Comparison of ENCODE assay signal across 24 mouse cellular contexts in the genomic region with DNA sequence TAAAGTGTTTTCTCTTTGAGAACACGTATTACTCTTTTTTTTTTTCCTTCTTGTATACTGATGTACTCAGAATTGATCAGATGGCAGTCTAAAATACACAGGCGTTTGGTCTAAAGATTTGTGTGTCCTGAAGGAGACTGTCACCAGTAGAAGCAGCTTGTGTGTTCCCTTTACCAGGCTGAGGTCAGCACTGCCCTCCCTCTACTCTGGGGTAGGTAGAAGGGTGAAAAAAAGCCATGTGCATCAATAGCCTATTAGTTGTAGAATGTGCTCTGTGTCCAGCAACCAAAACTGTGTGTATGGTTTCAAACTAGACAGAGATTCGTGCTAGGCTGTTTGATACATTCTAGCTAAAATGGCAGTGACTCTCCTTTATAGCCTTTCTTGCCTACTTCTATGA.
DNase-seq lines count a peak whose midpoint lies in the region; ATAC-seq and TF ChIP-seq lines count a peak whose summit lies in the region.
"Had no signal": no experiment of that assay in that cellular context is flagged by ENCODE, and none has a peak within 500 bp of the region (broad histone marks: within the 10 kb centered on the region; RNA-seq: fewer than 3 reads in every experiment).

No protein-coding gene starts in this region.

- intact Hi-C loops in heart, postnatal 36 days (cut with DNase I): loop anchor here (5.0 kb wide), 1 partner anchor 73 kb away; no protein-coding TSS in a partner anchor

- peak overlapping the region; percentile 40; the same call in 1 of the 2 replicates for H3K27ac ChIP-seq in kidney, postnatal 0 days
- no peak overlapping the region for H3K27ac ChIP-seq in kidney, embryonic 14.5 days (ENCODE audit: low read depth, low read length)
- peak overlapping the region; percentile 93 to 98 for H3K27ac ChIP-seq in heart, embryonic 14.5 days (replicated peaks in 1 of 2; ENCODE audit: control insufficient read depth in 1 of 2, insufficient read depth in 1 of 2, low read depth in 2 of 2, low read length in 2 of 2)
- H3K27ac ChIP-seq: embryonic facial prominence, embryonic 10.5 days; embryonic facial prominence, embryonic 15.5 days; forebrain, embryonic 13.5 days; hindbrain, embryonic 15.5 days; liver, embryonic 14.5 days had no signal

- H3K36me3 ChIP-seq in kidney, postnatal 0 days (ENCODE audit: insufficient read depth, low read length): no peaks in the 10 kb centered on the region
- H3K36me3 ChIP-seq in kidney, embryonic 14.5 days (ENCODE audit: control insufficient read depth, insufficient read depth, low read length): no peaks in the 10 kb centered on the region
- H3K36me3 ChIP-seq in heart, embryonic 14.5 days (ENCODE audit: control insufficient read depth, insufficient read depth, low read length): peaks cover 4% of the 10 kb centered on the region; the same call in 1 of the 2 replicates
- H3K36me3 ChIP-seq: embryonic facial prominence, embryonic 10.5 days; embryonic facial prominence, embryonic 15.5 days; hindbrain, embryonic 15.5 days had no signal

- no peak overlapping the region for H3K9ac ChIP-seq in kidney, postnatal 0 days (ENCODE audit: low read depth, low read length)
- H3K9ac ChIP-seq in kidney, embryonic 14.5 days (ENCODE audit: low read depth, low read length): no peak overlapping the region
- H3K9ac ChIP-seq in heart, embryonic 14.5 days (ENCODE audit: low read length): peak overlapping the region; percentile 77
- H3K9ac ChIP-seq: embryonic facial prominence, embryonic 15.5 days; forebrain, embryonic 13.5 days; hindbrain, embryonic 15.5 days; liver, embryonic 14.5 days; lung, embryonic 14.5 days had no signal

- H3K9me3 ChIP-seq in kidney, postnatal 0 days (replicated peaks; ENCODE audit: low read length): no peaks in the 10 kb centered on the region
- no peaks in the 10 kb centered on the region for H3K9me3 ChIP-seq in kidney, embryonic 14.5 days (ENCODE audit: control insufficient read depth, low read length)
- no peaks in the 10 kb centered on the region for H3K9me3 ChIP-seq in heart, embryonic 14.5 days (ENCODE audit: control insufficient read depth, low read length)
- H3K9me3 ChIP-seq: embryonic facial prominence, embryonic 10.5 days; embryonic facial prominence, embryonic 15.5 days; forebrain, embryonic 13.5 days; hindbrain, embryonic 15.5 days had no signal

- no peak for TF ChIP-seq CTCF in kidney, postnatal 0 days (IDR thresholded peaks at IDR 0.05; ENCODE audit: low read depth)

- ATAC-seq in kidney, postnatal 0 days (replicated peaks; ENCODE audit: low FRiP score, low read depth): no peak
- ATAC-seq in kidney, embryonic 14.5 days (ENCODE audit: low FRiP score, low TSS enrichment): no peak
- ATAC-seq in heart, embryonic 14.5 days (ENCODE audit: insufficient number of reproducible peaks, insufficient read depth, low FRiP score, low read depth): 0 out of 2 replicates have a peak, but pooled peaks have one; percentile 35
- ATAC-seq: activated CD4-positive, CD25-positive, alpha-beta regulatory T cell, adult 4 months; forebrain, embryonic 13.5 days; inflammation-experienced regulatory T-cells, adult 6 months; midbrain, embryonic 16.5 days had no signal

- H3K4me1 ChIP-seq in kidney, postnatal 0 days (replicated peaks; ENCODE audit: insufficient read depth, low read length): 0 out of 2 replicates have a peak, but pooled peaks cover 4% of the 10 kb centered on the region
- H3K4me1 ChIP-seq in kidney, embryonic 14.5 days (ENCODE audit: control insufficient read depth, insufficient read depth, low read length): no peaks in the 10 kb centered on the region
- peaks cover 6 to 29% of the 10 kb centered on the region in 2 experiments for H3K4me1 ChIP-seq in heart, embryonic 14.5 days (ENCODE audit: control insufficient read depth in 2 of 2, insufficient read depth in 2 of 2, low read length in 2 of 2)
- H3K4me1 ChIP-seq: embryonic facial prominence, embryonic 15.5 days; forebrain, embryonic 13.5 days; hindbrain, embryonic 15.5 days had no signal

- H3K4me2 ChIP-seq in kidney, postnatal 0 days (ENCODE audit: low read length): peak overlapping the region; percentile 25; the same call in 1 of the 2 replicates
- no peak overlapping the region for H3K4me2 ChIP-seq in kidney, embryonic 14.5 days (replicated peaks; ENCODE audit: low read depth, low read length)
- peak overlapping the region; percentile 60 for H3K4me2 ChIP-seq in heart, embryonic 14.5 days (ENCODE audit: low read length)
- H3K4me2 ChIP-seq: embryonic facial prominence, embryonic 15.5 days; forebrain, embryonic 13.5 days; hindbrain, embryonic 15.5 days; lung, embryonic 14.5 days; midbrain, embryonic 11.5 days had no signal

- H3K4me3 ChIP-seq in kidney, postnatal 0 days (replicated peaks; ENCODE audit: low read depth, low read length): no peak overlapping the region
- H3K4me3 ChIP-seq in kidney, embryonic 14.5 days (ENCODE audit: low read length): no peak overlapping the region
- peak overlapping the region; percentile 52 to 55; a peak in 3 of 4 replicates for H3K4me3 ChIP-seq in heart, embryonic 14.5 days (ENCODE audit: control insufficient read depth in 1 of 2, insufficient read depth in 1 of 2, low read depth in 1 of 2, low read length in 2 of 2)
- H3K4me3 ChIP-seq: embryonic facial prominence, embryonic 10.5 days; embryonic facial prominence, embryonic 15.5 days; forebrain, embryonic 13.5 days; hindbrain, embryonic 15.5 days had no signal

- whole genome bisulfite sequencing in kidney, postnatal 0 days: 74% methylated on average over 3 of the region's 3 CpGs
- 82% methylated on average over 3 of the region's 3 CpGs for WGBS in kidney, embryonic 14.5 days
- 40% methylated on average over 3 of the region's 3 CpGs for WGBS in heart, embryonic 14.5 days

- no peaks in the 10 kb centered on the region for H3K27me3 ChIP-seq in kidney, postnatal 0 days (ENCODE audit: insufficient read depth, low read length)
- H3K27me3 ChIP-seq in kidney, embryonic 14.5 days (ENCODE audit: control insufficient read depth, insufficient read depth, low read length): no peaks in the 10 kb centered on the region
- no peaks in the 10 kb centered on the region for H3K27me3 ChIP-seq in heart, embryonic 14.5 days (ENCODE audit: control insufficient read depth, insufficient read depth, low read length)
- H3K27me3 ChIP-seq: CH12.LX; embryonic facial prominence, embryonic 15.5 days; hindbrain, embryonic 15.5 days had no signal

- peak; percentile 90 for DNase-seq in heart, adult 11 months
- no peak for DNase-seq in heart, postnatal 36 days
- no peak for DNase-seq in kidney, postnatal 0 days (ENCODE audit: low spot score)
- no peak for DNase-seq in urinary bladder, postnatal 4 days (ENCODE audit: low spot score in 2 of 2)
- DNase-seq in retina, embryonic 14.5 days (ENCODE audit: low spot score): no peak
- DNase-seq: adrenal gland, adult 2 months; adrenal gland, postnatal 36 days; cerebellum, adult 18-20 months; gastrocnemius, postnatal 10 days; liver; right cerebral cortex, adult 18-20 months had no signal

Comparison
In these comparisons a context has a peak if more than half of its experiments do, and no peak if none do; other contexts are left out.
1. H3K4me3 ChIP-seq: peak in heart, embryonic 14.5 days (2 of 2); none in kidney, postnatal 0 days (single experiment) and kidney, embryonic 14.5 days (single experiment).